Mouse (Mus musculus): ENCODE measurements around the gene Tctex1d4.

Gene Tctex1d4

DNA sequence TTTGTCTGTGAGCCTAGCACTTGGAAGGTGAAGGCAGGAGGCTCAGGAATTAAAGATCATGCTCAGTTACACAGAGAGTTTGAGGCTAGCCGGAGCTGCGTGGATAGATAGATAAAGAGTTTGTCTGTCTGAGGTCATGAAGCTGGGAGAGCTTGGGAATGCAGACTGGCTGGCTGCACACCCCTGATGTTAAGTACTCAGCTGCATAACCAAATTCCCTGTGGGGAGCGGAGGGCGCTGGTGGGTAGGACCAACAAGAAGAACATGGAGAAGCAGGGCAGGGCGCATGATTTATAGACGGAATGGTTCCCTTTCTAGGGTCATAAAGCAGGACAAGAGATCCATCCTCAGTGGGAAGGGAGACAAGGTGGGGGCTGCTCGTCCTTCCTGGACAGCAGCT lies 16.4 kb downstream of the Tctex1d4 start:
- DNase-seq, result no peak

DNA sequence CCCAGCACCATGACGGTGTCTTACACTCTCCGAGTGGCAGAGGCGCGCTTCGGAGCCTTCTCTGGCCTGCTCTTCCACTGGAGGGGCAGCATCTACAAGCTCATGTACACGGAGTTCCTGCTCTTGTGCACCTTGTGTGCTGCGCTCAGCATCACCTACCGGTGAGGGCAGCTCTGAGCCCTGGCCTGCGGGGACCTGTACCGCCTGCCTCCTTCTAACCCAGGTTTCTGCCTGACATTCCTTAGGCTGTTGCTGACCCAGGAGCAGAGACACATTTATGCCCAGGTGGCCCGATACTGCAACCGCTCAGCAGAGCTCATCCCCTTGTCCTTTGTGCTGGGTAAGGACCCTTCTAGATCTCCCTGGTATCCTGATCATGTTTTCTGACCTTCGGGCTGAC lies 18.7 kb downstream of the Tctex1d4 start:
- DNase-seq, result no peak

DNA sequence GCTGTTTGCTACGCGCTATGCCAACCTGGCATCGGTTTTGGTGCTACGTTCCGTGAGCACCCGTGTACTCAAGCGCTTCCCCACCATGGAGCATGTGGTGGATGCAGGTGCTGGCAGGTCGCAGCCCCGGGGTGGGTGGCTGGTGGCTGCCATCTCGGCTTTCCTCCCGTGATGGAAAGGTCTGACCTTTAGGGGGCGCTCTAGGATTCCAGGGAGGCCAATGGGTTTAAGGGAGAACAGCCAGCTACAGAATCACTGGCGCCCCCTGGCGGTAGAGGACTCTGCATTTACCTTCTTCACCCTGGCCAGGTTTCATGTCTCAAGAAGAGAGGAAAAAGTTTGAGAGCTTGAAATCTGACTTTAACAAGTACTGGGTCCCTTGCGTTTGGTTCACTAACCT lies 19.6 kb downstream of the Tctex1d4 start:
- DNase-seq, result peak; percentile 81

DNA sequence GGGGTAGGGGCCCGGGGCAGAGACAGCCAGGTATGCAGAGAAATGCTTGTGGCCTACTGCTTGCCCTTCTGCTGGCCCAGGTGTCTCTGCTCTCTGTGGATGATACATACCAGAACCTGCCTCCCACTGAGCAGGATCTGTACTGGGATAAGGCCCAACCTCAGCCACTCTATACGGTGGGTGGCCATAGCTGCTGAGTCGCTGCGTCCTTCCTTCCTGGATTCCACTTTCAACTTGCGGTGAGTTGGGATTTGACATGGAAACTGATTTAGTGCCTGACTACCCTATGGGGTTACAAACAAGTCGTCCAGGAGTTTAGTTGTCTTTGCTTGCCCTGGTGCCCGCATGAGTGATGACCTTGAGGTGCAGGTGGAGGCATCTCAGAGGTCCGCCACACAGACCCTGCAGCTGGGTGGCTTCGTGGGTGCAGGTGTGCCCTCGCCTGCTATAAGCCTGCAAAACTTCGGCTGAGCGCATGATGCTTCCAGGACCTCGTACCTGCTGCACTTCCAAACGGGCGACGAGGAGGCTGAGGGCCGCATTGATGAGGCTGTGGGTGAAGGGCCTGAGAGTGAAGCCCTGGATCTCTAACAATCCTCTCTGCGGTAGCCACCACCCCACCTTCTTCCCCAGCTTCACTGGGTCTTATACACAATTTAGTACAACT lies 21.6 kb downstream of the Tctex1d4 start:
- no peak for DNase-seq

- DNase-seq, result no peak
These were observed 22.2 kb downstream of the Tctex1d4 start for GRCm38 (mm10) chr4:117148815-117149214.

DNA sequence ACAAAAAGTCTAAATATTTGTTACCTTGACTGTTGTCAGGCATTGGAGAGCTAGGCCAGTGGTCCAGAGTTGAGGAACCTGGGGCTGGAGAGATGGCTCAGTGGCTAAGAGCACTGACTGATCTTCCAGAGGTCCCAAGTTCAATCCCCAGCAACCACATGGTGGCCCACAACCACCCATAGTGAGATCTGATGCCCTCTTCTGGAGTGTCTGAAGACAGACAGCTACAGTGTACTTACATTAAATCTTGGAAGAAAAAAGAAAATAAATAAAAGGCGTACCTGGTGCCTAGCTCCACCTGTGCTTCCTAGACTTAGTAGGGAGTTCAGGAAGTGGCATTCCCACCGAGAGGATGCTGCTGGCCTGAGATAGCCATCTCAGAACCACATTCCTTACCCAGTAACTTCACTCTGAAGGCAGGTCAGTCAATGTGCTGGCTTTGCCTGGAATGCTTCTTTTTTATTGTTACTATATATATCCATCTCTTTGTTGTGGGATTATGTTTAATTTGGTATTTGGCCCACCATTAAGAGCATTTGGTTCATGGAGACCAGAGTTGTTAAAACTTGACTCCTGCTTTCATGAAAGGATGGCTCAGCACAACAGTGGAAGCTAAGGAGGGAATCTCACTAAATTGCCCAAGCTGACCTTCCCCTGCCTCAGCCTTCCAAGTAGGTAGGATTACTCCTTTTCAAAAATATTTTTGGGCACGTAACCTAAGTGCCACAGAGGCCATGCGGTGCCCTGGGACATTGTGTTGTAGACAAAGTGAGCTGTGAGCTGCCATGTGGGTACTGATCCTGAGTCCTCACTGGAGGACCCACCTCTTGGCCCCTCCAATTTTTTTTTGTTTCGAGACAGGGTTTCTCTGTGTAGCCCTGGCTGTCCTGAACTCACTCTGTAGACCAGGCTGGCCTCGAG lies 23.0 kb downstream of the Tctex1d4 start:
- no peak for DNase-seq

GRCm38 (mm10) chr4:117150212-117150733 lies 23.7 kb downstream of the Tctex1d4 start:
- DNase-seq, result no peak

DNA sequence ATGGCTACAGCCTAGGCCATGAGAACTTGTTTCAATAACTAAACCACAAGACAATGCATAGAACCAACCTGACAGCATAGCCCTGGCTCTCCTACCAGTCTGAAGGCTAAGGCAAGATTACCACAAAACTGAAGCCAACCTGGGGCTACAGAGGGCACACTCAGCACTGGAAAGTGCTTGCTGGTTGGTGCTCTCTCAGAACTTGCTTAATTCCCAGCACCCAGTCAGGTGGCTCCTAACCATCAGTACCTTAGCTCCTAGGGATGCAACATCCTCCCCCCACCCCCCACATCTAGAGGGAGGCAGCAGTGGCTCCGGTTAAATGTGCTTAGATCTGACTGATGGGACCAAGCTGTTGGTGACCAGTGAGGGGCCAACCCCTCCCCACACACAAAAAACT lies 24.8 kb downstream of the Tctex1d4 start:
- DNase-seq, result no peak

DNA sequence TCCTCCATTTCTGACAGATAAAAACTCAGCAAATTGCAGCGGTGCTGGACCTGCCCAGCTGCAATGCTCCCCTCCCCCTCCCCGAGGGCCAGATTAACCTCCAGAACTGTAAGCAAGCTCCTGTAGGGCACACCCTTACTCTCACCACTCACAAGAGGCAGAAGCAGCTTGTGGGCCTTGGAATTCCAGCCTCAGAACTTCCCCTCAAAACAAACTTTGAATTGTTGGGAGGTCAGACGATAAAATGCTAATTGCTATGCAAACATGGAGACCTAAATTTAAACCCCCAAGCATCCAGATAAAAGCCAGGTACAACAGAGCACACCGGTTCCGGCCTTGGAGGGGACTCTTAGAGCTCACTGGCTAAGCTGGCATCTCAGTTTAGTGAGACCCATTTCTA lies 26.1 kb downstream of the Tctex1d4 start:
- DNase-seq, result no peak

GRCm38 (mm10) chr4:117155020-117155791 lies 28.6 kb downstream of the Tctex1d4 start:
- DNase-seq, result peak; percentile 50

DNA sequence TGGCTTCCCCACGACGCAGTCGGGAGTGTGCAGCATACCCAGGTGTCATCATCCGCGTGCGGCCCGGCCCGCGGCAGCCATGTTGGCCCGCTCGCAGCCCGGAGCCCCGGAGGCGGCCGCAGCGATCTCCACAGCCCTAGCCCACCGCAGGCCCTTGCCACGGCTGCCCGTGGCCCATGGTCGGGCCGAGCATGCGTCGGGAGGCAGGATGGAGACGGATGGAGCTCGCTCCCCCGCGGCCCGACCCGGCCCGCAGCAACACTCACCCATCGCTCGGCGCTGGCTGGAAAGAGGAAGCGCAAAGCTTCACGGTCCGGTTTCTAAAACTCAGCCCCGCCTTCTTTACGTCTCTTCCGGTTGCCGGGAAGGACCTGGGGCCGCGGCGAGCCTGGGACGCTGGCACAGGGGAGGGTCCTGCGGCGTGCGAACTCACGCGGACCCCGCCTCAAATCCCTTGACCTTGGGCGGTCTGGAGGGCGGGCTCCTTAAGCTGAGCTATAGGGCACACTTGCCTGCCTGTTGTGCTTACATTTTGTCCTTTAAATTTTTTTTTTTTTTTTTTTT lies 29.3 kb downstream of the Tctex1d4 start, which contains the start of gene Rps8:
Gene Rps8 (minus strand): TSS at position 452 of the 564 bp plus-strand sequence.
- DNase-seq, result peak; percentile 87

DNA sequence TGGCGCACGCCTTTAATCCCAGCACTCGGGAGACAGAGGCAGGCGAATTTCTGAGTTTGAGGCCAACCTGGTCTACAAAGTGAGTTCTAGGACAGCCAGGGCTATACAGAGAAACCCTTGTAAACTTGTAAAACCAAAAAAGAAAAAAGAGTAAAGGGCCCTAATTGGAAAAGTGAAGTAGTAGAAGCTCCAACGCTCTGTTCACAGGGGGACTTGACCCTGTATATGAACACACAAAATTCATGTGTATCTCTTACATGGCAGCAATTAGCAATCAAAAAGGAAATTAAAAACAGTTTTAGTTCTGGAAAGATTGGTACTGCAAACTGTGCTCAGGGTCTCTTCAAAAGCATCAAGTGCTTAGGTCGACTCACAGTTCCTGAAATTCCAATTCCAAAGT lies 29.8 kb downstream of the Tctex1d4 start:
- DNase-seq, result no peak

GRCm38 (mm10) chr4:117159666-117160065 lies 33.1 kb downstream of the Tctex1d4 start:
- no peak for DNase-seq

GRCm38 (mm10) chr4:117161183-117161582 lies 34.6 kb downstream of the Tctex1d4 start:
- no peak for DNase-seq

- DNase-seq, result no peak
These were observed 43.3 kb downstream of the Tctex1d4 start for GRCm38 (mm10) chr4:117169936-117170335.

All from cerebellum, adult 11-12 months (tissue).